Mouse (Mus musculus): ENCODE results near the gene Dtx4. TPM values are rescaled to one million over a fixed set of nuclear protein-coding genes. Genes with fewer than 3 reads are reported as not detected.
"Not testable (repeated sequence)": the region's sequence is repeated elsewhere in the genome, so short reads cannot be mapped to it uniquely, and the experiment has no call there.

The Dtx4 gene
- polyA plus RNA-seq (2014; fragmentation: Nextera tagmentation; extraction: Ambion mirVana): 1.3 and 1.8 TPM in 2 replicates

GRCm38 (mm10) chr19:12501370-12502347, at the start of gene Dtx4:
Gene Dtx4 (minus strand): TSS chr19:12501454.
- Histone ChIP-seq H3K4me2 (peak within 1 kb of the TSS; percentile 100), H3K4me1 (ENCODE audit: control insufficient read depth, insufficient read depth, low read length) (no peaks in the 10 kb centered on the region), H3K9me3 (replicated peaks; ENCODE audit: control insufficient read depth, low read length) (no peaks in the 10 kb centered on the region), H3K27ac (ENCODE audit: low read depth, low read length) (0 out of 2 replicates have a peak within 1 kb of the TSS, but pooled peaks have one; percentile 17), H3K36me3 (ENCODE audit: control insufficient read depth, insufficient read depth, low read length) (no peaks in the 10 kb centered on the region), H3K27me3 (ENCODE audit: control insufficient read depth, insufficient read depth, low read length) (peaks cover 17% of the 10 kb centered on the region), H3K4me3 (ENCODE audit: low read depth, low read length) (peak within 1 kb of the TSS; percentile 63), H3K9ac (ENCODE audit: low read depth, low read length) (peak within 1 kb of the TSS; percentile 69)
- ATAC-seq (replicated peaks; ENCODE audit: insufficient number of reproducible peaks, low FRiP score, low TSS enrichment): peak; percentile 91
- WGBS (ENCODE audit: insufficient replicate concordance): under 1% methylated on average over 72 of the region's 80 CpGs

GRCm38 (mm10) chr19:12550005-12550942, 49.0 kb upstream of the Dtx4 start:
- Histone ChIP-seq H3K4me3 (ENCODE audit: low read depth, low read length) (no peak overlapping the region), H3K4me1 (ENCODE audit: control insufficient read depth, insufficient read depth, low read length) (no peaks in the 10 kb centered on the region), H3K27me3 (ENCODE audit: control insufficient read depth, insufficient read depth, low read length) (no peaks in the 10 kb centered on the region), H3K36me3 (ENCODE audit: control insufficient read depth, insufficient read depth, low read length) (no peaks in the 10 kb centered on the region), H3K27ac (ENCODE audit: low read depth, low read length) (no peak overlapping the region), H3K9me3 (replicated peaks; ENCODE audit: control insufficient read depth, low read length) (no peaks in the 10 kb centered on the region), H3K9ac (ENCODE audit: low read depth, low read length) (no peak overlapping the region), H3K4me2 (no peak overlapping the region)
- ATAC-seq (replicated peaks; ENCODE audit: insufficient number of reproducible peaks, low FRiP score, low TSS enrichment): no peak
- 79% methylated on average over 5 of the region's 5 CpGs for WGBS (ENCODE audit: insufficient replicate concordance)

- Histone ChIP-seq H3K4me2 (no peak overlapping the region), H3K4me1 (ENCODE audit: control insufficient read depth, insufficient read depth, low read length) (no peaks in the 10 kb centered on the region), H3K27ac (ENCODE audit: low read depth, low read length) (no peak overlapping the region), H3K9ac (ENCODE audit: low read depth, low read length) (no peak overlapping the region), H3K27me3 (ENCODE audit: control insufficient read depth, insufficient read depth, low read length) (no peaks in the 10 kb centered on the region), H3K36me3 (ENCODE audit: control insufficient read depth, insufficient read depth, low read length) (no peaks in the 10 kb centered on the region), H3K4me3 (ENCODE audit: low read depth, low read length) (no peak overlapping the region), H3K9me3 (replicated peaks; ENCODE audit: control insufficient read depth, low read length) (no peaks in the 10 kb centered on the region)
- 75% methylated on average over 5 of the region's 5 CpGs for WGBS (ENCODE audit: insufficient replicate concordance)
- no peak for ATAC-seq (replicated peaks; ENCODE audit: insufficient number of reproducible peaks, low FRiP score, low TSS enrichment)
These were observed 47.9 kb upstream of the Dtx4 start for GRCm38 (mm10) chr19:12549166-12549565.

GRCm38 (mm10) chr19:12545440-12545839, 44.2 kb upstream of the Dtx4 start, which contains the start of gene Fam111a:
Gene Fam111a (plus strand): TSS chr19:12545740.
- H3K9ac ChIP-seq (ENCODE audit: low read depth, low read length); H3K9me3 ChIP-seq (replicated peaks; ENCODE audit: control insufficient read depth, low read length); H3K27me3 ChIP-seq (ENCODE audit: control insufficient read depth, insufficient read depth, low read length); H3K27ac ChIP-seq (ENCODE audit: low read depth, low read length); H3K4me3 ChIP-seq (ENCODE audit: low read depth, low read length); H3K4me2 ChIP-seq; H3K4me1 ChIP-seq (ENCODE audit: control insufficient read depth, insufficient read depth, low read length); ATAC-seq (replicated peaks; ENCODE audit: insufficient number of reproducible peaks, low FRiP score, low TSS enrichment); H3K36me3 ChIP-seq (ENCODE audit: control insufficient read depth, insufficient read depth, low read length): not testable (repeated sequence)
- WGBS (ENCODE audit: insufficient replicate concordance): 94% methylated on average over 11 of the region's 11 CpGs

GRCm38 (mm10) chr19:12541644-12542043, 40.4 kb upstream of the Dtx4 start:
- no peak for ATAC-seq (replicated peaks; ENCODE audit: insufficient number of reproducible peaks, low FRiP score, low TSS enrichment)
- H3K4me1 ChIP-seq (ENCODE audit: control insufficient read depth, insufficient read depth, low read length): no peaks in the 10 kb centered on the region
- H3K27me3 ChIP-seq (ENCODE audit: control insufficient read depth, insufficient read depth, low read length): no peaks in the 10 kb centered on the region
- H3K9ac ChIP-seq (ENCODE audit: low read depth, low read length): no peak overlapping the region
- H3K4me2 ChIP-seq: no peak overlapping the region
- WGBS (ENCODE audit: insufficient replicate concordance): 27% methylated on average over 2 of the region's 2 CpGs
- no peaks in the 10 kb centered on the region for H3K9me3 ChIP-seq (replicated peaks; ENCODE audit: control insufficient read depth, low read length)
- H3K27ac ChIP-seq (ENCODE audit: low read depth, low read length): no peak overlapping the region
- H3K36me3 ChIP-seq (ENCODE audit: control insufficient read depth, insufficient read depth, low read length): no peaks in the 10 kb centered on the region
- no peak overlapping the region for H3K4me3 ChIP-seq (ENCODE audit: low read depth, low read length)

GRCm38 (mm10) chr19:12540727-12541126, 39.5 kb upstream of the Dtx4 start:
- H3K36me3 ChIP-seq (ENCODE audit: control insufficient read depth, insufficient read depth, low read length): no peaks in the 10 kb centered on the region
- H3K4me2 ChIP-seq: no peak overlapping the region
- no peak overlapping the region for H3K9ac ChIP-seq (ENCODE audit: low read depth, low read length)
- H3K9me3 ChIP-seq (replicated peaks; ENCODE audit: control insufficient read depth, low read length): no peaks in the 10 kb centered on the region
- H3K4me1 ChIP-seq (ENCODE audit: control insufficient read depth, insufficient read depth, low read length): no peaks in the 10 kb centered on the region
- H3K4me3 ChIP-seq (ENCODE audit: low read depth, low read length): no peak overlapping the region
- no peaks in the 10 kb centered on the region for H3K27me3 ChIP-seq (ENCODE audit: control insufficient read depth, insufficient read depth, low read length)
- no peak overlapping the region for H3K27ac ChIP-seq (ENCODE audit: low read depth, low read length)
- ATAC-seq (replicated peaks; ENCODE audit: insufficient number of reproducible peaks, low FRiP score, low TSS enrichment): no peak
- WGBS (ENCODE audit: insufficient replicate concordance): 48% methylated on average over 3 of the region's 3 CpGs

GRCm38 (mm10) chr19:12539975-12540374, 38.7 kb upstream of the Dtx4 start:
- H3K4me2 ChIP-seq: no peak overlapping the region
- no peak overlapping the region for H3K27ac ChIP-seq (ENCODE audit: low read depth, low read length)
- no peak overlapping the region for H3K9ac ChIP-seq (ENCODE audit: low read depth, low read length)
- H3K36me3 ChIP-seq (ENCODE audit: control insufficient read depth, insufficient read depth, low read length): no peaks in the 10 kb centered on the region
- no peaks in the 10 kb centered on the region for H3K4me1 ChIP-seq (ENCODE audit: control insufficient read depth, insufficient read depth, low read length)
- H3K9me3 ChIP-seq (replicated peaks; ENCODE audit: control insufficient read depth, low read length): no peaks in the 10 kb centered on the region
- H3K4me3 ChIP-seq (ENCODE audit: low read depth, low read length): no peak overlapping the region
- no peak for ATAC-seq (replicated peaks; ENCODE audit: insufficient number of reproducible peaks, low FRiP score, low TSS enrichment)
- no peaks in the 10 kb centered on the region for H3K27me3 ChIP-seq (ENCODE audit: control insufficient read depth, insufficient read depth, low read length)
- WGBS (ENCODE audit: insufficient replicate concordance): 66% methylated on average over 1 of the region's 1 CpGs

GRCm38 (mm10) chr19:12537168-12537567, 35.9 kb upstream of the Dtx4 start:
- H3K27ac ChIP-seq (ENCODE audit: low read depth, low read length): no peak overlapping the region
- H3K27me3 ChIP-seq (ENCODE audit: control insufficient read depth, insufficient read depth, low read length): no peaks in the 10 kb centered on the region
- H3K36me3 ChIP-seq (ENCODE audit: control insufficient read depth, insufficient read depth, low read length): no peaks in the 10 kb centered on the region
- no peak for ATAC-seq (replicated peaks; ENCODE audit: insufficient number of reproducible peaks, low FRiP score, low TSS enrichment)
- H3K9me3 ChIP-seq (replicated peaks; ENCODE audit: control insufficient read depth, low read length): no peaks in the 10 kb centered on the region
- H3K4me3 ChIP-seq (ENCODE audit: low read depth, low read length): no peak overlapping the region
- no peak overlapping the region for H3K9ac ChIP-seq (ENCODE audit: low read depth, low read length)
- no peak overlapping the region for H3K4me2 ChIP-seq
- H3K4me1 ChIP-seq (ENCODE audit: control insufficient read depth, insufficient read depth, low read length): no peaks in the 10 kb centered on the region

Measured in heart, embryonic 11.5 days (tissue).